Mouse (Mus musculus): ENCODE data around the gene Rad51c. TPM values are rescaled to one million over a fixed set of nuclear protein-coding genes. Genes with fewer than 3 reads are reported as not detected.
"Not testable (repeated sequence)": the region's sequence is repeated elsewhere in the genome, so short reads cannot be mapped to it uniquely, and the experiment has no call there.

Gene Rad51c
- 13.6 and 15.7 TPM in 2 replicates for polyA plus RNA-seq (2014; fragmentation: Nextera tagmentation; extraction: Ambion mirVana)

- Histone ChIP-seq H3K4me2 (peak within 1 kb of the TSS; percentile 53), H3K36me3 (ENCODE audit: control insufficient read depth, insufficient read depth, low read length) (no peaks in the 10 kb centered on the region; the same call in 1 of the 2 replicates), H3K9me3 (ENCODE audit: control insufficient read depth, low read length) (no peaks in the 10 kb centered on the region), H3K4me1 (ENCODE audit: control insufficient read depth, insufficient read depth, low read length) (peaks cover 4% of the 10 kb centered on the region), H3K9ac (ENCODE audit: low read length) (peak within 1 kb of the TSS; percentile 83), H3K4me3 (ENCODE audit: low read depth, low read length) (peak within 1 kb of the TSS; percentile 56), H3K27me3 (ENCODE audit: control insufficient read depth, insufficient read depth, low read length) (no peaks in the 10 kb centered on the region), H3K27ac (ENCODE audit: low read depth, low read length) (peak within 1 kb of the TSS; percentile 79)
- 76% methylated on average over 27 of the region's 27 CpGs for WGBS
- peak; percentile 84 for DNase-seq (ENCODE audit: low spot score, missing footprints)
- ATAC-seq (ENCODE audit: low FRiP score), result peak; percentile 23; the same call in 1 of the 2 replicates
Measured at GRCm38 (mm10) chr11:87404876-87405275, at the start of gene Rad51c, which contains the start of gene Tex14. Gene Rad51c, minus strand, starts transcription at chr11:87404954. Gene Tex14, plus strand, starts transcription at chr11:87405065.

GRCm38 (mm10) chr11:87454035-87454690 lies 49.4 kb upstream of the Rad51c start:
- no peak for ATAC-seq (ENCODE audit: low FRiP score)
- WGBS, result 87% methylated on average over 2 of the region's 2 CpGs
- H3K27ac ChIP-seq (ENCODE audit: low read depth, low read length), result no peak overlapping the region
- no peaks in the 10 kb centered on the region for H3K36me3 ChIP-seq (ENCODE audit: control insufficient read depth, insufficient read depth, low read length)
- no peaks in the 10 kb centered on the region for H3K4me1 ChIP-seq (ENCODE audit: control insufficient read depth, insufficient read depth, low read length)
- no peaks in the 10 kb centered on the region for H3K9me3 ChIP-seq (ENCODE audit: control insufficient read depth, low read length)
- DNase-seq (ENCODE audit: low spot score, missing footprints), result no peak
- no peak overlapping the region for H3K9ac ChIP-seq (ENCODE audit: low read length)
- H3K4me3 ChIP-seq (ENCODE audit: low read depth, low read length), result no peak overlapping the region
- no peak overlapping the region for H3K4me2 ChIP-seq
- no peaks in the 10 kb centered on the region for H3K27me3 ChIP-seq (ENCODE audit: control insufficient read depth, insufficient read depth, low read length)

GRCm38 (mm10) chr11:87453216-87454034 lies 48.7 kb upstream of the Rad51c start:
- ATAC-seq (ENCODE audit: low FRiP score) (no peak), DNase-seq (ENCODE audit: low spot score, missing footprints) (no peak)
- Histone ChIP-seq H3K9me3 (ENCODE audit: control insufficient read depth, low read length) (no peaks in the 10 kb centered on the region), H3K4me1 (ENCODE audit: control insufficient read depth, insufficient read depth, low read length) (no peaks in the 10 kb centered on the region), H3K36me3 (ENCODE audit: control insufficient read depth, insufficient read depth, low read length) (no peaks in the 10 kb centered on the region), H3K27ac (ENCODE audit: low read depth, low read length) (no peak overlapping the region), H3K27me3 (ENCODE audit: control insufficient read depth, insufficient read depth, low read length) (no peaks in the 10 kb centered on the region), H3K9ac (ENCODE audit: low read length) (no peak overlapping the region), H3K4me3 (ENCODE audit: low read depth, low read length) (no peak overlapping the region), H3K4me2 (no peak overlapping the region)
- 34% methylated on average over 13 of the region's 13 CpGs for WGBS

DNA sequence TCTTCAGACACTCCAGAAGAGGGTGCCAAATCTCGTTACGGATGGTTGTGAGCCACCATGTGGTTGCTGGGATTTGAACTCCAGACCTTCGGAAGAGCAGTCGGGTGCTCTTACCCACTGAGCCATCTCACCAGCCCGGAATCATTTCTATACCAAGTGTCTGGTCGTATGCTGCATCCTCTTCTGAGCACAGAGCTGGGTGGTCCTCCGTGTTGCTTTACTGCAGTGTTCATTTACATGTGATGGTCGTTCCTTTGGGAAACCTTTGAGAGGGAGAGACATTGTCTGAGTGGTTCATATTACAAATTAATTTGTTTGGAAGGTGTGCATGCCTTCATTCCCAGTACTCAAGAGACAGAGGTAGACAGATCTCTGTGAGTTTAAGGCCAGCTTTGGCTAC lies 48.0 kb upstream of the Rad51c start:
- not testable (repeated sequence) for ATAC-seq (ENCODE audit: low FRiP score); H3K27me3 ChIP-seq (ENCODE audit: control insufficient read depth, insufficient read depth, low read length); DNase-seq (ENCODE audit: low spot score, missing footprints); H3K9me3 ChIP-seq (ENCODE audit: control insufficient read depth, low read length); H3K4me3 ChIP-seq (ENCODE audit: low read depth, low read length); H3K9ac ChIP-seq (ENCODE audit: low read length); H3K4me2 ChIP-seq; H3K4me1 ChIP-seq (ENCODE audit: control insufficient read depth, insufficient read depth, low read length); H3K36me3 ChIP-seq (ENCODE audit: control insufficient read depth, insufficient read depth, low read length); H3K27ac ChIP-seq (ENCODE audit: low read depth, low read length)
- 79% methylated on average over 6 of the region's 8 CpGs for WGBS

DNA sequence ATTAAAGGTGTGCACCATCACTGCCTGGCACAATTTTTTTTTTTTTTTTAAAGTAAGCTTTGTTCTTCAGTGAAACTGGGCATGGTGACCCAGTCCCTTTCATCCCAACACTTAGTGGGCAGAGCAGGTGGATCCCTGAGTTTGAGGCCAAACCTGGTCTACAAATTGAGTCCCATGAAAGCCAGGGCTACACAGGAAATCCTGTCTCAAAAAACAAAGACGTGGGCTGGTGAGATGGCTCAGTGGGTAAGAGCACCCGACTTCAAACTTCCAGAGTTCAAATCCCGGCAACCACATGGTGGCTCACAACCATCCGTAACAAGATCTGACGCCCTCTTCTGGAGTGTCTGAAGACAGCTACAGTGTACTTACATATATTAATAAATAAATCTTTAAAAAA lies 45.1 kb upstream of the Rad51c start:
- not testable (repeated sequence) for H3K27me3 ChIP-seq (ENCODE audit: control insufficient read depth, insufficient read depth, low read length); H3K4me2 ChIP-seq; H3K9ac ChIP-seq (ENCODE audit: low read length); H3K9me3 ChIP-seq (ENCODE audit: control insufficient read depth, low read length); ATAC-seq (ENCODE audit: low FRiP score); H3K27ac ChIP-seq (ENCODE audit: low read depth, low read length); H3K4me1 ChIP-seq (ENCODE audit: control insufficient read depth, insufficient read depth, low read length); H3K36me3 ChIP-seq (ENCODE audit: control insufficient read depth, insufficient read depth, low read length); H3K4me3 ChIP-seq (ENCODE audit: low read depth, low read length)
- 57% methylated on average over 5 of the region's 5 CpGs for WGBS
- peak; percentile 82 for DNase-seq (ENCODE audit: low spot score, missing footprints)

GRCm38 (mm10) chr11:87449200-87449547 lies 44.4 kb upstream of the Rad51c start:
- no peaks in the 10 kb centered on the region for H3K9me3 ChIP-seq (ENCODE audit: control insufficient read depth, low read length)
- H3K4me1 ChIP-seq (ENCODE audit: control insufficient read depth, insufficient read depth, low read length), result no peaks in the 10 kb centered on the region
- H3K36me3 ChIP-seq (ENCODE audit: control insufficient read depth, insufficient read depth, low read length), result no peaks in the 10 kb centered on the region
- H3K9ac ChIP-seq (ENCODE audit: low read length), result no peak overlapping the region
- 15% methylated on average over 3 of the region's 3 CpGs for WGBS
- H3K4me2 ChIP-seq, result no peak overlapping the region
- H3K4me3 ChIP-seq (ENCODE audit: low read depth, low read length), result no peak overlapping the region
- no peak for ATAC-seq (ENCODE audit: low FRiP score)
- H3K27me3 ChIP-seq (ENCODE audit: control insufficient read depth, insufficient read depth, low read length), result no peaks in the 10 kb centered on the region
- peak; percentile 94 for DNase-seq (ENCODE audit: low spot score, missing footprints)
- H3K27ac ChIP-seq (ENCODE audit: low read depth, low read length), result no peak overlapping the region

GRCm38 (mm10) chr11:87448476-87449199 lies 43.9 kb upstream of the Rad51c start:
- not testable (repeated sequence) for H3K9ac ChIP-seq (ENCODE audit: low read length); H3K27me3 ChIP-seq (ENCODE audit: control insufficient read depth, insufficient read depth, low read length); H3K4me2 ChIP-seq; DNase-seq (ENCODE audit: low spot score, missing footprints); H3K4me3 ChIP-seq (ENCODE audit: low read depth, low read length); H3K36me3 ChIP-seq (ENCODE audit: control insufficient read depth, insufficient read depth, low read length); H3K4me1 ChIP-seq (ENCODE audit: control insufficient read depth, insufficient read depth, low read length); H3K27ac ChIP-seq (ENCODE audit: low read depth, low read length); H3K9me3 ChIP-seq (ENCODE audit: control insufficient read depth, low read length)
- WGBS, result 0% methylated on average over 5 of the region's 32 CpGs
- ATAC-seq (ENCODE audit: low FRiP score), result peak; percentile 97

GRCm38 (mm10) chr11:87448081-87448475 lies 43.3 kb upstream of the Rad51c start:
- Histone ChIP-seq H3K9ac (ENCODE audit: low read length) (peak overlapping the region; percentile 39; the same call in 1 of the 2 replicates), H3K4me3 (ENCODE audit: low read depth, low read length) (peak overlapping the region; percentile 12; the same call in 1 of the 2 replicates), H3K4me2 (peak overlapping the region; percentile 40)
- ATAC-seq (ENCODE audit: low FRiP score), result peak; percentile 97
- WGBS, result under 1% methylated on average over 32 of the region's 34 CpGs
- peak; percentile 91 for DNase-seq (ENCODE audit: low spot score, missing footprints)
- not testable (repeated sequence) for H3K36me3 ChIP-seq (ENCODE audit: control insufficient read depth, insufficient read depth, low read length); H3K27me3 ChIP-seq (ENCODE audit: control insufficient read depth, insufficient read depth, low read length); H3K9me3 ChIP-seq (ENCODE audit: control insufficient read depth, low read length); H3K27ac ChIP-seq (ENCODE audit: low read depth, low read length); H3K4me1 ChIP-seq (ENCODE audit: control insufficient read depth, insufficient read depth, low read length)

- no peak for ATAC-seq (ENCODE audit: low FRiP score)
- no peak overlapping the region for H3K27ac ChIP-seq (ENCODE audit: low read depth, low read length)
- H3K4me3 ChIP-seq (ENCODE audit: low read depth, low read length), result no peak overlapping the region
- no peaks in the 10 kb centered on the region for H3K9me3 ChIP-seq (ENCODE audit: control insufficient read depth, low read length)
- no peaks in the 10 kb centered on the region for H3K4me1 ChIP-seq (ENCODE audit: control insufficient read depth, insufficient read depth, low read length)
- DNase-seq (ENCODE audit: low spot score, missing footprints), result peak; percentile 86
- no peak overlapping the region for H3K4me2 ChIP-seq
- no peaks in the 10 kb centered on the region for H3K36me3 ChIP-seq (ENCODE audit: control insufficient read depth, insufficient read depth, low read length)
- no peaks in the 10 kb centered on the region for H3K27me3 ChIP-seq (ENCODE audit: control insufficient read depth, insufficient read depth, low read length)
- no peak overlapping the region for H3K9ac ChIP-seq (ENCODE audit: low read length)
Measured at GRCm38 (mm10) chr11:87447429-87447828, 42.7 kb upstream of the Rad51c start.

All from midbrain, embryonic 11.5 days (tissue).